Mouse (Mus musculus) MEL (cell line): Measurements from ENCODE around the gene Sgms1. TPM values are rescaled to one million over a fixed set of nuclear protein-coding genes. Genes with fewer than 3 reads are reported as not detected.

ENCODE experiments used
- DNase-seq: peaks from one replicate; pipeline ENCODE4 v3.0.0; 2011; ENCODE audit warnings: low read depth, low spot score
- H3K27ac ChIP-seq: 2 replicates; pipeline ENCODE4 v1.5.1; 2012; ENCODE audit warnings: low read depth, mild to moderate bottlenecking, control low read depth, low read length, moderate library complexity; ENCODE audit not compliant: control insufficient read depth
- H3K27me3 ChIP-seq, 2 experiments: fragments of 150-350 bp in 1 of 2; sonication (generic) in 1 of 2; 2 replicates each; pipeline ENCODE4 v1.6.1; 2012; ENCODE audit warnings: low read length in 2 of 2, mild to moderate bottlenecking in 2 of 2, improper control_type of control experiment in 1 of 2, moderate library complexity in 1 of 2; ENCODE audit not compliant: insufficient read depth in 2 of 2, control insufficient read depth in 1 of 2
- H3K36me3 ChIP-seq, 2 experiments: 2 replicates each; pipeline ENCODE4 v1.6.1; 2012 to 2014; ENCODE audit warnings: low read length in 2 of 2, improper control_type of control experiment in 1 of 2, inconsistent platforms in 1 of 2, mild to moderate bottlenecking in 1 of 2; ENCODE audit not compliant: insufficient read depth in 2 of 2, control insufficient read depth in 1 of 2
- H3K4me1 ChIP-seq, 2 experiments: fragments of 150-350 bp in 1 of 2; sonication (generic) in 1 of 2; 2 replicates each; pipeline ENCODE4 v1.6.1; 2012; ENCODE audit warnings: low read length in 2 of 2, improper control_type of control experiment in 1 of 2, mild to moderate bottlenecking in 1 of 2; ENCODE audit not compliant: insufficient read depth in 2 of 2, control insufficient read depth in 1 of 2
- H3K4me3 ChIP-seq, 2 experiments: fragments of 150-350 bp in 1 of 2; sonication (generic) in 1 of 2; 2 replicates each; pipeline ENCODE4 v1.5.1; 2012; ENCODE audit warnings: low read depth in 2 of 2, low read length in 2 of 2, mild to moderate bottlenecking in 2 of 2, moderate library complexity in 2 of 2, control low read depth in 1 of 2, improper control_type of control experiment in 1 of 2; ENCODE audit not compliant: control insufficient read depth in 1 of 2, insufficient read depth in 1 of 2
- H3K79me2 ChIP-seq: 2 replicates; pipeline ENCODE4 v1.6.1; 2012; ENCODE audit warnings: mild to moderate bottlenecking, low read length, moderate library complexity; ENCODE audit not compliant: control insufficient read depth, poor library complexity, insufficient read depth
- H3K9ac ChIP-seq: 2 replicates; pipeline ENCODE4 v1.6.1; 2012; ENCODE audit warnings: low read depth, mild to moderate bottlenecking, control low read depth, low read length, moderate library complexity; ENCODE audit not compliant: control insufficient read depth, poor library complexity, severe bottlenecking
- H3K9me3 ChIP-seq: fragments of 150-350 bp; sonication (generic); replicated peaks from 2 replicates; pipeline ENCODE4 v1.6.1; 2012; ENCODE audit warnings: mild to moderate bottlenecking, low read length, improper control_type of control experiment, moderate library complexity; ENCODE audit not compliant: insufficient read depth
- CHD2 ChIP-seq: IDR thresholded peaks from 2 replicates; pipeline ENCODE4 v1.6.1; 2011; ENCODE audit warnings: low read length, improper control_type of control experiment
- E2F4 ChIP-seq: IDR thresholded peaks from 2 replicates; pipeline ENCODE4 v1.6.1; 2011; ENCODE audit warnings: low read depth, low read length, improper control_type of control experiment, borderline replicate concordance
- ELF1 ChIP-seq: IDR thresholded peaks from 2 replicates; pipeline ENCODE4 v1.6.1; 2014; ENCODE audit warnings: low read depth, mild to moderate bottlenecking, inconsistent platforms, low read length, improper control_type of control experiment, moderate library complexity
- EP300 ChIP-seq, 2 experiments: IDR thresholded peaks; 2 replicates each; pipeline ENCODE4 v1.6.1; 2011; ENCODE audit warnings: improper control_type of control experiment in 2 of 2, low read length in 2 of 2, low read depth in 1 of 2, mild to moderate bottlenecking in 1 of 2
- ETS1 ChIP-seq: IDR thresholded peaks from 2 replicates; pipeline ENCODE4 v1.6.1; 2012; ENCODE audit warnings: low read depth, mild to moderate bottlenecking, inconsistent platforms, low read length, improper control_type of control experiment, moderate library complexity
- GATA1 ChIP-seq: IDR thresholded peaks from 2 replicates; pipeline ENCODE4 v1.6.1; 2011; ENCODE audit warnings: low read depth, low read length, improper control_type of control experiment
- HCFC1 ChIP-seq: IDR thresholded peaks from 2 replicates; pipeline ENCODE4 v1.6.1; 2012; ENCODE audit warnings: low read depth, mild to moderate bottlenecking, inconsistent platforms, low read length, improper control_type of control experiment, moderate library complexity
- JUND ChIP-seq: IDR thresholded peaks from 2 replicates; pipeline ENCODE4 v1.6.1; 2011; ENCODE audit warnings: low read depth, mild to moderate bottlenecking, improper control_type of control experiment, low read length
- KAT2A ChIP-seq: conservative IDR thresholded peaks from 2 replicates; pipeline ENCODE4 v1.6.1; 2012; ENCODE audit warnings: low read depth, low read length, improper control_type of control experiment, inconsistent platforms
- MAFK ChIP-seq: IDR thresholded peaks from 2 replicates; pipeline ENCODE4 v1.6.1; 2011; ENCODE audit warnings: low read depth, mild to moderate bottlenecking, low read length, improper control_type of control experiment, borderline replicate concordance
- MAZ ChIP-seq: IDR thresholded peaks from 2 replicates; pipeline ENCODE4 v1.6.1; 2012; ENCODE audit warnings: low read depth, mild to moderate bottlenecking, inconsistent platforms, low read length, improper control_type of control experiment
- MEF2A ChIP-seq: IDR thresholded peaks from 2 replicates; pipeline ENCODE4 v1.6.1; 2014; ENCODE audit warnings: low read depth, mild to moderate bottlenecking, inconsistent platforms, low read length, improper control_type of control experiment; ENCODE audit not compliant: poor library complexity, insufficient replicate concordance, severe bottlenecking; ENCODE audit errors: extremely low read depth
- MXI1 ChIP-seq: IDR thresholded peaks from 2 replicates; pipeline ENCODE4 v1.6.1; 2011; ENCODE audit warnings: mild to moderate bottlenecking, low read depth, low read length, improper control_type of control experiment
- MYC ChIP-seq: IDR thresholded peaks from 2 replicates; pipeline ENCODE4 v1.6.1; 2011; ENCODE audit warnings: low read depth, mild to moderate bottlenecking, low read length, improper control_type of control experiment, moderate library complexity
- POLR2A ChIP-seq, 2 experiments: IDR thresholded peaks; 2 replicates each; pipeline ENCODE4 v1.6.1; 2011 to 2012; ENCODE audit warnings: low read length in 2 of 2, mild to moderate bottlenecking in 2 of 2, control low read depth in 1 of 2, improper control_type of control experiment in 1 of 2, low read depth in 1 of 2, moderate library complexity in 1 of 2; ENCODE audit not compliant: control insufficient read depth in 1 of 2, insufficient read depth in 1 of 2, poor library complexity in 1 of 2
- POLR2AphosphoS2 ChIP-seq: IDR thresholded peaks from 2 replicates; pipeline ENCODE4 v1.6.1; 2011; ENCODE audit warnings: low read length, improper control_type of control experiment
- POLR2AphosphoS5 ChIP-seq: IDR thresholded peaks from 2 replicates; pipeline ENCODE4 v1.6.1; 2012; ENCODE audit warnings: low read depth, borderline replicate concordance, mild to moderate bottlenecking, inconsistent platforms, low read length, moderate library complexity, mixed read lengths
- RAD21 ChIP-seq: IDR thresholded peaks from 2 replicates; pipeline ENCODE4 v1.6.1; 2011; ENCODE audit warnings: mild to moderate bottlenecking, low read depth, low read length, improper control_type of control experiment
- RCOR1 ChIP-seq: IDR thresholded peaks from 2 replicates; pipeline ENCODE4 v1.6.1; 2012; ENCODE audit warnings: low read depth, mild to moderate bottlenecking, inconsistent platforms, low read length, improper control_type of control experiment
- TAL1 ChIP-seq: IDR thresholded peaks from 2 replicates; pipeline ENCODE4 v1.6.1; 2012; ENCODE audit warnings: mild to moderate bottlenecking, inconsistent platforms, low read length, moderate library complexity, mixed read lengths
- TBP ChIP-seq: IDR thresholded peaks from 2 replicates; pipeline ENCODE4 v1.8.0; 2011; ENCODE audit warnings: low read depth, low read length, improper control_type of control experiment
- USF1 ChIP-seq: IDR thresholded peaks from 2 replicates; pipeline ENCODE4 v1.6.1; 2014; ENCODE audit warnings: low read depth, mild to moderate bottlenecking, inconsistent platforms, low read length, improper control_type of control experiment, moderate library complexity
- ZMIZ1 ChIP-seq: IDR thresholded peaks from 2 replicates; pipeline ENCODE4 v1.6.1; 2012; ENCODE audit warnings: low read depth, mild to moderate bottlenecking, inconsistent platforms, low read length, improper control_type of control experiment, moderate library complexity
- polyA plus RNA-seq, 2 experiments: library from polyadenylated mRNA; stranded (reverse) in 1 of 2; unstranded in 1 of 2; fragments of >175 nt in 1 of 2; fragments of >200 nt in 1 of 2; gene quantifications; 2 replicates each; pipeline versions ENCODE4 v1.2.1 to v1.2.4; 2012; ENCODE audit warnings: low replicate concordance in 2 of 2, low read depth in 1 of 2; ENCODE audit not compliant: insufficient read length in 2 of 2, insufficient read depth in 1 of 2, missing spikeins in 1 of 2
- total RNA-seq: library from RNA; depleted of rRNA; stranded (reverse); fragments of 300-350 nt; gene quantifications from 2 replicates; pipeline ENCODE4 v1.2.3, GENCODE M21; 2012

The Sgms1 gene
- total and polyA plus RNA-seq, 3 experiments: 16.3 to 18.5 TPM; not detected in 1

DNA sequence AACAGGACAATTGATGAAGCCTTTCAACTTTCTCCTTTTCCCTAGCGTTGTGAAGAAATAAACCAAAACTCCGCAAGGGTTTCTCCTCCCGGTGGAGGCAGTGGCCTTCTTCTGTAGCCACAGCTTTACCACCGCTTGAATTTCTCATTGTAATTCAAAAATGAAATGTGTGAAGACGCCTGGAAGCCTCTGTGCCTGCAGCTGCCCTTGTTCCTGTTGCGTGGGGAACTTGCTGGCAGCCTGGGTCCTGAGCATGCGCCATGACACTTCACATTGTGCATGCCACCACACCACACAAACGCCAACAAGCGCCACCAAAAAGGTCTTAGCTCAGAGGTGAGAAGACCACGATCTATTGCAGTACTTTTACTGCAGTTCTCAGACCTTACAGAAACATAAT, 158.2 kb downstream of the Sgms1 start:
- Histone ChIP-seq H3K9me3 (no peaks in the 10 kb centered on the region), H3K79me2 (peaks cover 32% of the 10 kb centered on the region), H3K9ac (no peak overlapping the region), H3K27ac (no peak overlapping the region), H3K27me3 (no peaks in the 10 kb centered on the region), H3K4me1 (peaks cover 0 to 4% of the 10 kb centered on the region in 2 experiments; a peak in 1 of 4 replicates), H3K36me3 (peaks cover 3 to 4% of the 10 kb centered on the region in 2 experiments; a peak in 3 of 4 replicates), H3K4me3 (no peak overlapping the region)
- DNase-seq: no peak
- TF ChIP-seq MEF2A (no peak), USF1 (no peak), ELF1 (no peak), KAT2A (no peak), MXI1 (no peak), GATA1 (no peak), TAL1 (no peak), ZMIZ1 (no peak), HCFC1 (no peak), JUND (no peak), RAD21 (no peak), EP300 (IDR thresholded peaks at IDR 0.05; ENCODE audit: low read depth in 1 of 2, low read length in 2 of 2) (no peak), POLR2AphosphoS2 (no peak), MAZ (no peak), RCOR1 (no peak), MAFK (no peak), POLR2A (IDR thresholded peaks at IDR 0.05; ENCODE audit: control insufficient read depth in 1 of 2, insufficient read depth in 1 of 2, low read depth in 1 of 2, low read length in 2 of 2, poor library complexity in 1 of 2) (no peak)

DNA sequence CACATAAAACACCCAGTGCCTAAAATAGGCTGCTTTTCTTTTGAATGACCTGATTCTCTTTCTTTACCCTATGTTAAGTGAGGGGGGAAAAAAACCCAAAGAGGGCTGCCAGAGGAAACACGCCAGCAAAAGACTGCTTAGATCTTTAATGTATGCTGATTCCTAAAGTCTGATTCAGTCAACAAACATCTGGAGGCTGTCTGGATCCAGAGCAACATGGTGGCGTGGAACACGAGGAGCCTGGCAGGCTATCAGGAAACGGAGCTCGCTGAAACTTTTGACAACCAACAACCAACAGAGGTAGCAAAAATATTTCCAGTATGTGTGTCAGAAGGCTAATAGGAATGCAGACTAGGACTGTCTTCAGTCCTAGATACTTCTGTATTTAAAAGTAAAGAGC, 158.7 kb downstream of the Sgms1 start:
- Histone ChIP-seq H3K4me1 (no peaks in the 10 kb centered on the region), H3K27me3 (no peaks in the 10 kb centered on the region), H3K9me3 (no peaks in the 10 kb centered on the region), H3K27ac (no peak overlapping the region), H3K36me3 (peaks cover 0 to 3% of the 10 kb centered on the region in 2 experiments; a peak in 2 of 4 replicates), H3K9ac (no peak overlapping the region), H3K4me3 (no peak overlapping the region), H3K79me2 (peaks cover 28% of the 10 kb centered on the region)
- DNase-seq: no peak
- TF ChIP-seq MYC (no peak), POLR2AphosphoS5 (no peak), E2F4 (no peak), RAD21 (no peak), CHD2 (no peak), TBP (no peak), GATA1 (no peak), ETS1 (no peak)
